Mouse (Mus musculus) ES-E14 (cell line): ENCODE measurements around the gene Specc1l. TPM values are rescaled to one million over a fixed set of nuclear protein-coding genes. Genes with fewer than 3 reads are reported as not detected.

Experiments used
- DNase-seq: peaks from one replicate; pipeline ENCODE4 v3.0.0-alpha.2; 2013; ENCODE audit warnings: low read depth, low spot score
- H3K27ac ChIP-seq: 2 replicates; pipeline ENCODE4 v1.5.1; 2012; ENCODE audit warnings: low read depth, mild to moderate bottlenecking, low read length, moderate library complexity, mixed read lengths; ENCODE audit not compliant: poor library complexity, insufficient read depth, severe bottlenecking
- H3K36me3 ChIP-seq: 2 replicates; pipeline ENCODE4 v1.6.1; 2012; ENCODE audit warnings: mild to moderate bottlenecking, low read length, moderate library complexity, mixed read lengths; ENCODE audit not compliant: control insufficient read depth, poor library complexity, insufficient read depth, severe bottlenecking
- H3K4me1 ChIP-seq, 2 experiments: fragments of 150-350 bp in 1 of 2; sonication (generic) in 1 of 2; 2 replicates each; pipeline ENCODE4 v1.6.1; 2012; ENCODE audit warnings: low read length in 2 of 2, mild to moderate bottlenecking in 1 of 2, mixed read lengths in 1 of 2; ENCODE audit not compliant: control insufficient read depth in 2 of 2, insufficient read depth in 2 of 2, poor library complexity in 1 of 2
- H3K4me3 ChIP-seq, 2 experiments: fragments of 150-350 bp in 1 of 2; sonication (generic) in 1 of 2; 2 replicates each; pipeline ENCODE4 v1.5.1; 2012; ENCODE audit warnings: low read length in 2 of 2, low read depth in 1 of 2, mild to moderate bottlenecking in 1 of 2, mixed read lengths in 1 of 2; ENCODE audit not compliant: insufficient read depth in 1 of 2, poor library complexity in 1 of 2, severe bottlenecking in 1 of 2
- H3K9ac ChIP-seq: 2 replicates; pipeline ENCODE4 v1.6.1; 2012; ENCODE audit warnings: low read depth, mild to moderate bottlenecking, low read length, mixed read lengths; ENCODE audit not compliant: poor library complexity, insufficient read depth, severe bottlenecking
- H3K9me3 ChIP-seq: fragments of 150-350 bp; sonication (generic); 2 replicates; pipeline ENCODE4 v1.6.1; 2012; ENCODE audit warnings: low read depth, mild to moderate bottlenecking, low read length; ENCODE audit not compliant: control insufficient read depth, insufficient read depth
- CHD2 ChIP-seq: IDR thresholded peaks from 2 replicates; pipeline ENCODE4 v1.6.1; 2014; ENCODE audit warnings: mild to moderate bottlenecking, low read depth, low read length, inconsistent platforms
- HCFC1 ChIP-seq: IDR thresholded peaks from 2 replicates; pipeline ENCODE4 v1.6.1; 2012; ENCODE audit warnings: low read length, inconsistent platforms, borderline replicate concordance; ENCODE audit not compliant: insufficient read depth
- MAFK ChIP-seq: IDR thresholded peaks from 2 replicates; pipeline ENCODE4 v1.6.1; 2014; ENCODE audit warnings: mild to moderate bottlenecking, low read depth, low read length, inconsistent platforms; ENCODE audit not compliant: insufficient read depth
- ZC3H11A ChIP-seq: IDR thresholded peaks from 2 replicates; pipeline ENCODE4 v1.6.1; 2012; ENCODE audit warnings: low read depth, mild to moderate bottlenecking, inconsistent platforms, low read length, borderline replicate concordance
- ZNF384 ChIP-seq: IDR thresholded peaks from 2 replicates; pipeline ENCODE4 v1.6.1; 2012; ENCODE audit warnings: low read depth, low read length, inconsistent platforms
- in situ Hi-C, 2 experiments: fragments of 600-800 bp; cut with MboI; formaldehyde crosslinking; loops; one replicate each; pipeline ENCODE4 v1.15.1; 2025; ENCODE audit warnings: low sequenced_read_pairs in 2 of 2, inconsistent platforms in 1 of 2; ENCODE audit not compliant: unreplicated experiment in 2 of 2
- total RNA-seq: library from RNA; depleted of rRNA; stranded (reverse); fragments of 300-350 nt; gene quantifications from 2 replicates; pipeline ENCODE4 v1.2.3, GENCODE M21; 2012

The Specc1l gene
- total RNA-seq, 1 experiment, result 23.5 TPM

DNA sequence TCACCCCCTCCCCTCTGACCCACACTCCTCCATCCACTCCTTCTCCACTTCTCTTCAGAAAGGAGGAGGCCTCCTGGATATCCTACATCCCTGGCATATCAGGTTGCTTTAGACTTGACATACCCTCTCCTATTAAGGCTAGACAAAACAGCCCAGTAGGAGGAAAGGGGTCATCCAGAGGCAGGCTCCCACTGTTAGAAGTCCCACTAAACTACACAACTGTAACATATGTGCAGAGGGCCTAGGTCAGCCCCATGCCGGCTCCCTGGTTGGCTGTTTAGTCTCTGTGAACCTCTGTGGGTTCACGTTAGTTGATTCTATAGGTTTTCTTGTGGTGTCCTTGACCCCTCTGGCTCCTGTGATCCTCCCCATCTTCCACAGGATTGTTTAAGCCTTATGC lies 23.9 kb downstream of the Specc1l start:
- DNase-seq, result no peak
- H3K4me1 ChIP-seq, result no peaks in the 10 kb centered on the region
- in situ Hi-C loops, result no loop called here
- H3K36me3 ChIP-seq, result peaks cover 3% of the 10 kb centered on the region; the same call in 1 of the 2 replicates
- no peaks in the 10 kb centered on the region for H3K9me3 ChIP-seq
- no peak overlapping the region for H3K4me3 ChIP-seq
- no peak overlapping the region for H3K9ac ChIP-seq
- no peak overlapping the region for H3K27ac ChIP-seq
- TF ChIP-seq ZNF384, result no peak
- TF ChIP-seq CHD2, result no peak

GRCm38 (mm10) chr10:75236156-75236555 lies 24.3 kb downstream of the Specc1l start:
- in situ Hi-C loops, result no loop called here
- Histone ChIP-seq H3K9ac (no peak overlapping the region), H3K27ac (no peak overlapping the region), H3K4me3 (no peak overlapping the region), H3K9me3 (no peaks in the 10 kb centered on the region), H3K4me1 (no peaks in the 10 kb centered on the region), H3K36me3 (peaks cover 3% of the 10 kb centered on the region)
- DNase-seq, result no peak
- TF ChIP-seq ZNF384 (no peak), HCFC1 (no peak), MAFK (no peak), CHD2 (no peak), ZC3H11A (no peak)

DNA sequence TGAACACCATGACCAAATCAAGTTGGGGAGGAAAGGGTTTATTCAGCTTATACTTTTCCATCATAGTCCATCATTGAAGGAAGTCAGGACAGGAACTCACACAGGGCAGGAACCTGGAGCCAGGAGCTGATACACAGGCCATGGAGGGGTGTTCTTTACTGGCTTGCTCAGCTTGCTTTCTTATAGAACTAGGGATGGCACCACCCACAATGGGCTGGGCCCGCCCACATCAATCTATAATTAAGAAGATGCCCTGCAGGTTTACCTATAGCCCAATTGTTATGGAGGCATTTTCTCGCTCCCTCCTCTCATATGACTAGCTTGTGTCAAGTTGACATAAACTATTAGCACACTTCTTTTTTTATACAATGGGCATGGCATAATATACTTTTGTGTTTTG lies 25.3 kb downstream of the Specc1l start:
- Histone ChIP-seq H3K36me3 (peaks cover 5% of the 10 kb centered on the region), H3K4me3 (no peak overlapping the region), H3K9me3 (no peaks in the 10 kb centered on the region), H3K9ac (no peak overlapping the region), H3K4me1 (no peaks in the 10 kb centered on the region), H3K27ac (no peak overlapping the region)
- TF ChIP-seq MAFK (no peak), ZNF384 (no peak), ZC3H11A (no peak), CHD2 (no peak), HCFC1 (no peak)
- no peak for DNase-seq
- in situ Hi-C loops, result no loop called here

- DNase-seq, result no peak
- Histone ChIP-seq H3K27ac (no peak overlapping the region), H3K36me3 (peaks cover 13% of the 10 kb centered on the region), H3K9me3 (no peaks in the 10 kb centered on the region), H3K9ac (no peak overlapping the region), H3K4me3 (no peak overlapping the region), H3K4me1 (no peaks in the 10 kb centered on the region)
- TF ChIP-seq HCFC1, result no peak
- no peak for TF ChIP-seq MAFK
- TF ChIP-seq ZNF384, result no peak
- TF ChIP-seq CHD2, result no peak
- TF ChIP-seq ZC3H11A, result no peak
- in situ Hi-C loops, result no loop called here
Measured at GRCm38 (mm10) chr10:75240583-75241250, 28.8 kb downstream of the Specc1l start.

DNA sequence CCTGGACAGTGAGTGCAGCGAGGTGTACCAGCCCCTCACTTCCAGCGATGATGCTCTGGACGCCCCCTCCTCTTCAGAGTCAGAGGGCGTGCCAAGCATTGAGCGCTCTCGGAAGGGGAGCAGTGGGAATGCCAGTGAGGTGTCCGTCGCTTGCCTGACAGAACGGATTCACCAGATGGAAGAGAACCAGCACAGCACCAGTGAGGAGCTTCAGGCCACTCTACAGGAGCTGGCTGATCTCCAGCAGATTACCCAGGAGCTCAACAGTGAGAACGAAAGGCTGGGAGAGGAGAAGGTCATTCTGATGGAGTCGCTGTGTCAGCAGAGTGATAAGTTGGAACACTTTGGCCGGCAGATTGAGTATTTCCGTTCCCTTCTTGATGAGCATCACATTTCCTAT lies 33.9 kb downstream of the Specc1l start:
- Histone ChIP-seq H3K4me3 (no peak overlapping the region), H3K4me1 (no peaks in the 10 kb centered on the region), H3K27ac (no peak overlapping the region), H3K9ac (no peak overlapping the region), H3K9me3 (no peaks in the 10 kb centered on the region), H3K36me3 (peaks cover 30% of the 10 kb centered on the region)
- no peak for DNase-seq
- TF ChIP-seq ZC3H11A (no peak), ZNF384 (no peak), MAFK (no peak), HCFC1 (no peak), CHD2 (no peak)
- in situ Hi-C loops, result no loop called here
